Mouse (Mus musculus) duodenum, adult 2 months (tissue): ENCODE results near the gene Elf5. TPM values are rescaled to one million over a fixed set of nuclear protein-coding genes. Genes with fewer than 3 reads are reported as not detected.

Source experiments
- polyA plus RNA-seq: library from polyadenylated mRNA; depleted of rRNA; stranded (reverse); fragments of >200 nt; gene quantifications from 2 replicates; pipeline ENCODE4 v1.2.3, GENCODE M21; 2012; ENCODE audit warnings: low replicate concordance; rRNA removed

Elf5 gene
- polyA plus RNA-seq = 0.39 TPM in 1 of 2 replicates, not detected in the other

GRCm38 (mm10) chr2:103411348-103411747 lies at the start of gene Elf5:
TSS of gene Elf5 (plus strand) at chr2:103411688.

GRCm38 (mm10) chr2:103484617-103485401 lies 73.3 kb downstream of the Elf5 start, which contains the start of gene Cat:
TSS of gene Cat (minus strand) at chr2:103485160.

Other genes starting within 250 kb of the Elf5 start
- gene Ehf, start 108.4 kb upstream of the Elf5 start, polyA plus RNA-seq = 17.8 and 83.9 TPM in 2 replicates
- gene Cat, start 73.5 kb downstream of the Elf5 start, polyA plus RNA-seq = 95.1 and 98.9 TPM in 2 replicates
- 1.8 and 4.0 TPM in 2 replicates for gene Abtb2, start 154.6 kb downstream of the Elf5 start, polyA plus RNA-seq